Mouse (Mus musculus) thymus, adult 2 months (tissue): ENCODE measurements around the gene Sobp. TPM values are rescaled to one million over a fixed set of nuclear protein-coding genes. Genes with fewer than 3 reads are reported as not detected.

ENCODE experiments used
- DNase-seq: peaks from one replicate; pipeline ENCODE4 v3.0.0; 2021
- H3K27ac ChIP-seq: fragments of 200-500 bp; 2 replicates; pipeline ENCODE4 v1.5.1; 2012; ENCODE audit warnings: low read length, control low read depth; ENCODE audit not compliant: control insufficient read depth, insufficient read depth
- H3K27me3 ChIP-seq: fragments of 200-500 bp; 2 replicates; pipeline ENCODE4 v1.6.1; 2012; ENCODE audit warnings: mild to moderate bottlenecking, low read length, moderate library complexity, mixed read lengths; ENCODE audit not compliant: control insufficient read depth, insufficient read depth
- H3K36me3 ChIP-seq: fragments of 200-500 bp; 2 replicates; pipeline ENCODE4 v1.6.1; 2012; ENCODE audit warnings: mild to moderate bottlenecking, low read length, moderate library complexity; ENCODE audit not compliant: control insufficient read depth, insufficient read depth
- H3K4me1 ChIP-seq: fragments of 200-500 bp; replicated peaks from 2 replicates; pipeline ENCODE4 v1.6.1; 2012; ENCODE audit warnings: low read length; ENCODE audit not compliant: control insufficient read depth, insufficient read depth
- H3K4me3 ChIP-seq: fragments of 200-500 bp; 2 replicates; pipeline ENCODE4 v1.5.1; 2012; ENCODE audit warnings: mild to moderate bottlenecking, low read length, control low read depth, moderate library complexity; ENCODE audit not compliant: control insufficient read depth, insufficient read depth
- CTCF ChIP-seq: fragments of 200-500 bp; IDR thresholded peaks from 2 replicates; pipeline ENCODE4 v1.5.1; 2012; ENCODE audit warnings: mild to moderate bottlenecking, control low read depth, low read length, moderate library complexity, borderline replicate concordance; ENCODE audit not compliant: control insufficient read depth, poor library complexity, insufficient read depth; ENCODE audit errors: extremely low read depth
- POLR2A ChIP-seq: fragments of 200-500 bp; IDR thresholded peaks from 2 replicates; pipeline ENCODE4 v1.6.1; 2012; ENCODE audit warnings: mild to moderate bottlenecking, low read length, control low read depth, moderate library complexity; ENCODE audit not compliant: control insufficient read depth, poor library complexity, insufficient read depth; ENCODE audit errors: extremely low read depth
- WGBS: fragments of 180-500 bp; shearing (Covaris S2); methylation state at CpG from one replicate; pipeline ENCODE4 v1.1.7; 2018; 5-methylcytosine and 5-hydroxymethylcytosine counted together
- polyA plus RNA-seq: library from polyadenylated mRNA; depleted of rRNA; stranded (reverse); fragments of >200 nt; gene quantifications from 2 replicates; pipeline ENCODE4 v1.2.3, GENCODE M21; 2012

The Sobp gene
- polyA plus RNA-seq, 1 experiment: 0.40 TPM

DNA sequence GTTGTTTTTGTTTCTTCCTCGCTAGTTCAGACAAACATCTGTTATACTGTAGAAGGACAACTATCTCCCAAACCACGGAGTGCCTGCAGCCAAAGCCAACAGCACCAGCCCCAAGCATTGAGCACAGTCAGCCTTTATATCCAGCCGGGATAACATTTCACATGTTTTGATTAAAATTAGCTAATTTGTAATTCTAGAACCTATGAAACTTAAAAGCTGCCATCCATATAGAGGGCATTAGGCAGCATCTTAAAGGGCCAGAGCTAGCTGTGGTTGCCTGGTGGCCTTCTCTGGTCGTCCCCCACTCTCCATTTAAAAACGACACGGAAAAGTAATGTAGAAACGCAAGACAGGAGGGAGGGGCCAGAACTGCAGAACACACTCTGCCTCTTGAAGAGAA, 2.3 kb downstream of the Sobp start:
- 13% methylated on average over 7 of the region's 7 CpGs for WGBS
- Histone ChIP-seq H3K4me1 (peaks cover 4% of the 10 kb centered on the region), H3K27me3 (peaks cover 28% of the 10 kb centered on the region), H3K4me3 (no peak overlapping the region), H3K36me3 (no peaks in the 10 kb centered on the region), H3K27ac (no peak overlapping the region)
- DNase-seq: no peak
- TF ChIP-seq CTCF (no peak), POLR2A (no peak)

DNA sequence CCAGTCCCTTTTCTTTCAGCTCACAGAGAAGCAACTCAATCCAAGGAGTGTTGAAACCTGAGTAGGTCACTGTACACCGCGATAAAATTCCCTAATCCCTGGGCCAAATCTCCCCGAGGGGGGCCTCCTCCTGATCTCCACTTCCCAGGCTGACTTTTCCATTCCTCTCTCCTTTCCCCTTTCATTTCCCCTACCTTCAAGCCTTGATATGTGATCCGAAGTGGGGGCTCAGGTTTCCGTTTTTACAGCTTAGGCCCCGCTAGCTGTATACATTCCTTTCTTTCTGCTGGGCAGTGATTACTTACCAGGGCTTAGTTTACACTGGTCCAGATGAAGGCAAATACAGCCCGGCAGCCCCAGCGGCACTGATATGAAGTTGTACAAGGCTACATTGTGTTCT, 3.2 kb downstream of the Sobp start:
- H3K4me1 ChIP-seq: peaks cover 4% of the 10 kb centered on the region
- TF ChIP-seq POLR2A (no peak), CTCF (no peak)
- 16% methylated on average over 8 of the region's 8 CpGs for WGBS
- no peak overlapping the region for H3K4me3 ChIP-seq
- no peak overlapping the region for H3K27ac ChIP-seq
- H3K36me3 ChIP-seq: no peaks in the 10 kb centered on the region
- no peak for DNase-seq
- peaks cover 26% of the 10 kb centered on the region for H3K27me3 ChIP-seq

- H3K27me3 ChIP-seq: peaks cover 13% of the 10 kb centered on the region
- no peak for DNase-seq
- no peaks in the 10 kb centered on the region for H3K36me3 ChIP-seq
- H3K27ac ChIP-seq: no peak overlapping the region
- TF ChIP-seq CTCF (no peak), POLR2A (no peak)
- H3K4me3 ChIP-seq: no peak overlapping the region
- no peaks in the 10 kb centered on the region for H3K4me1 ChIP-seq
- WGBS: 82% methylated on average over 7 of the region's 7 CpGs
Measured at GRCm38 (mm10) chr10:43168847-43169246, 5.5 kb downstream of the Sobp start.

DNA sequence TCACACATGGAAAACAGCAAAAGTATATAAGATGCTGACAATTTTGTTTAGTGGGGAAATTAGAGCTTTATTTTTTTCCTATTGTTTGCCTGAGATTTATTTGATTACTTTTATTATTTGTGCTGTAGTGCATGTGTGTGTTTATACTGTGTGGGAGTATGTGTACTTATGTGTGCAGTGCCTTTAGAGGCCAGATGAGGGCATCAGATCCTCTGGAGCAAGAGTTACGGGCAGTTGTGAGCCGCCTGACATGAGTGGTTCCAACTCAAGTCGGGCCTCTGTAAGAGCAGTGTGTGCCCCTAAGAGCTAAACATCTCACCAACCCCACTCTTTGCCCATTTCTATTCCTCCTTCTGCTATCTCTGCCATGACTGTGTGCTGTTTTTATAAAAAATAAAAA, 7.5 kb downstream of the Sobp start:
- 98% methylated on average over 3 of the region's 3 CpGs for WGBS
- Histone ChIP-seq H3K27me3 (peaks cover 8% of the 10 kb centered on the region), H3K27ac (no peak overlapping the region)

DNA sequence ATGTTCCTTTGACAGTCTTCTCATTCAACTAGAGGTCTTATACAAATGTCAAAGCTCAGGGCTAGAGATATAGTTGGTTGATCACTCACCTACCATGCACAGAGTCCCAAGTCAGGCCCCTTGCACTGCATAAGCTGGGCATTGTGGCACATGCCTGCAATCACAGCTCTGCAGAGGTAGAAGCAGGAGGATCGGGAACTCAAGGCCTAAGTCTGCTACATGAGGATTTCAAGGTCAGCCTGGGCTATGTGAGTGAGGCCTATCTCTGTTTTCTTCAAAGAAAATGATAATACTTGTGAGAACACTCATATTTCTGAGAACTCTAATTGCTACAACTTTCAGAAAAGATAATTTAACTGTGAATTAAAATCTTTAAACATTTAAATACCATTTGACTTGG, 8.2 kb downstream of the Sobp start:
- H3K27ac ChIP-seq: no peak overlapping the region
- H3K27me3 ChIP-seq: peaks cover 6% of the 10 kb centered on the region
- H3K4me3 ChIP-seq: no peak overlapping the region
- H3K4me1 ChIP-seq: no peaks in the 10 kb centered on the region
- no peak for DNase-seq
- 85% methylated on average over 1 of the region's 1 CpGs for WGBS
- H3K36me3 ChIP-seq: no peaks in the 10 kb centered on the region
- TF ChIP-seq CTCF: no peak
- TF ChIP-seq POLR2A: no peak

More for the DNA sequence above, 7.5 kb downstream of the Sobp start:
- Histone ChIP-seq H3K4me3 (no peak overlapping the region), H3K36me3 (no peaks in the 10 kb centered on the region), H3K4me1 (no peaks in the 10 kb centered on the region)
- DNase-seq: no peak
- no peak for TF ChIP-seq CTCF
- no peak for TF ChIP-seq POLR2A

- no peaks in the 10 kb centered on the region for H3K4me1 ChIP-seq
- no peaks in the 10 kb centered on the region for H3K27me3 ChIP-seq
- no peak overlapping the region for H3K27ac ChIP-seq
- no peak for TF ChIP-seq POLR2A
- TF ChIP-seq CTCF: no peak
- no peaks in the 10 kb centered on the region for H3K36me3 ChIP-seq
- DNase-seq: no peak
- 100% methylated on average over 2 of the region's 2 CpGs for WGBS
- no peak overlapping the region for H3K4me3 ChIP-seq
Measured at GRCm38 (mm10) chr10:43164406-43164805, 9.9 kb downstream of the Sobp start.

- TF ChIP-seq POLR2A (no peak), CTCF (no peak)
- H3K27ac ChIP-seq: no peak overlapping the region
- 93% methylated on average over 12 of the region's 12 CpGs for WGBS
- no peak for DNase-seq
- no peaks in the 10 kb centered on the region for H3K36me3 ChIP-seq
- H3K27me3 ChIP-seq: no peaks in the 10 kb centered on the region
- no peak overlapping the region for H3K4me3 ChIP-seq
- H3K4me1 ChIP-seq: no peaks in the 10 kb centered on the region
Measured at GRCm38 (mm10) chr10:43162318-43162717, 12.0 kb downstream of the Sobp start.
